Mouse (Mus musculus): ENCODE measurements at regions not wholly inside any gene's neighbourhood (a gene's known extent, or its start where the extent isn't known, plus 50 kb on each side); places are given as distances from the start of the nearest gene placed in this dataset.

DNA sequence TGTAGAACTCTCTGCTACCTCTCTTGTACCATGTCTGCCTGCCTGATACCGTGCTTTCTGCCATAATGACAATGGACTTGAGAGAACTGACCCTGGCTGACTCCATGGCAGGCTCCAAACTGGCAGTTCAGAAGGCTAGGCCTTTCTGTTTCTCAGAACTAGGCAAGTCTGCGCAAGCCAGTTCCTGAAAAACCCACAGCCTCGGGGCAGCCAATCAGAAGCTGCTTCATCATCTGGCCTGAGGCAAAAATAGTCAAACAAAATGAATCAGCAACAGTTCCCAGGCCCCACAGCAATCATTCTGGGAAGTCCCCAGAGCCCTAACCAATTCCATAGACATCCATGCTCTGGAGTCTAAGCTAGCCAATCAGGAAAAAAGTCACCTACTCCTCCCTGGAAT, 284.5 kb downstream of the Olfr1505 start:
- no peak for DNase-seq

DNA sequence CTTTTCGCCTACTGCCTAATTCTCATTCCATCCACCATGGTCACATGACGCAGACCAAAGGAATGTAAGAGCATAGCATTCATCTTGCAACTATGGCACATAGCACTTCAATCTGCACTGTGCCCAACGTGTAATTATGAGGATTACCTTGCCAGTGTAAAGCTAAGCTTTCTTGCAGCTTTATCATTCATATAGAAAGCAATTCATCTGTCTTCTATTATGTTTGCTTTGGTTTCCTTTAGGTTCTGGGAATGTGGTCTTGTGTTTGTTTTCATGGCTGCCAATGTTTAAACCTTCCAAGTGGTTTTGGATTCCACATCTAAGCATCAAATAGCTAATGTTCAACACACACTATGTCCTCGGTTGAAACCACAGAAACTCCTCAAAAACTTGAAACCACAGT, 307.2 kb downstream of the Olfr1505 start:
- DNase-seq = no peak

DNA sequence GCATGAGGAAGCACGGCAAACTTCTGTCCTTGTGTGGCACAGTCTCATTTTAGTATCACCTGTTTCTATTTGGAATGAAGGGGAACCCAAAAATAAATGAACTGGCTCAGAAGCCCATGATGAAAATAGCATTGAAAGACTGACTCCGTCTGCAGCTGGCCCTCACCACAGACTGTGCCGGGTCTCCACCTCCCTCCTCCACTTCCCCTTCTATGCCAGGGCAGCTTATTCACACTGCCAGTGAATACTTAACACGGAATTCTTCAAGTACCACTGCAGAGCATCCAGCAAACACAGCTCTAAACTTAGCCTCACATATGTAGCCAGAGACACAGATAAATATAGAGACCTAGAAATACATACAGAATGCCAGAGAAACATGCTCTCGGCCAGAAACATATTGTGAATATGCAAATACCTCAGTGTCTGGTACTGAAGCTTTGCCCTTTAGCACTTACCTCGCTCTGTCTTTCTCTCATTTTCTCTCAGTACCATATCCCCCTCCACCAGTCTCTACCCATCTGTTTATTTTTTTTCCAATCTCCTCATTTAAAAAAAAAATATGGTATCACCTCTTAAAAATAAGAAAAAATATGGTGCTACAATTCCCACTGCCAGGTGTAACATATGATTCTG, 311.8 kb downstream of the Olfr1505 start:
- no peak for DNase-seq

DNA sequence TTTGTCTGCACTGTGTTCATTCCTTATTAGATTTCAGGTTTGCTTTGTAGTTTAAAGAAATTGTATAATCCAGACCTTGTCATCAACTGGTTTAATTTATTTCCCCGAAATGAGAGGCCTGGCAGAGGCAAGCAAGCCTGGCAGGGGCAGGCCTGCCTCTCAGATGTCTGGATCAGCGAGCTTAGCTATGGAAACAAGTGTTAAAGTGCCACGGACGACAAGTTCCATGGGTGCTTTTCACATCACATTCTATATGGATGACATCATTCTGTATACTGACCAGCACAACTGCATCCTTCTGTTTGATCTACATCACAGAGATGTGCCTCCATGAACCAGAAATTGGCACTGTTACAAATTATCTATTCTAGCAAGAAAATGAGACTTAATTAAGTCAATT, 312.5 kb downstream of the Olfr1505 start:
- no peak for DNase-seq

DNA sequence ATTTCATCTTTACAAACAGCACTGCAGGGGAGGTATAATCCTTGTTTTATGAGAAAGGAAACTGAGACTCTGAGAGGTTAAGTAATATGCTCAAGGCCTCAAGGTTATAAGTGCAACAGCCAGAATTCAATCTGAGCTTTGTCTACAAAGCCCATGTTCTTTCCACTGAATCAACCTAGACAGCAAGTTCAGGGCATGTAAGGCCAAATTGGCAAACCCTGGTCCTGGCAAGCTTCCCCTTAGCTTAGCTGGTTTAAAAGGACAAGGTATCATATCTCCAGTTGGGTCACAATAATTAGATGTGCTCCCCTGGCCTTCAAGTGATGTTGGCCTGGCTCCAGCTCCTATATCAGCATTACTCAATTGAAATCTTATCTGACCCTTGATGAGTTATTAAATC, 313.2 kb downstream of the Olfr1505 start:
- DNase-seq = no peak

DNA sequence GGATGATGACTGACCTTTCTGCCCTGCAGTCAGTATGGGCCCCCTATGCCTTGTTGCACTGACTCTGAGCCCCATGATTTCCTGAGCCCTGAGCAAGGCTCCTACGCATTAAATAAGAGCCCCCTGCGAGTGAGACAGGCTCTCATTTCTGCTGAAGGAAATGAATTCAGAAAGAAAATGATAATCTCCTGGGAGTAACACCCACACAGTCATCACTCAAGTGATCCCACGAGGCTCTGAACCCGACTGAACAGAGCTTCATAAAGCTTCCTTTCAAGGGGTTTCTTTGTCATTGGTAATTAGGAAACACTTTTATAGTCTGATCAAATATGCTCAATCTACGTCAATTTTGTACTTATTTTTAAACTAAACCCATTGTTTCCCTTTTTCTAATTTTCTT, 330.2 kb downstream of the Olfr1505 start:
- no peak for DNase-seq

DNA sequence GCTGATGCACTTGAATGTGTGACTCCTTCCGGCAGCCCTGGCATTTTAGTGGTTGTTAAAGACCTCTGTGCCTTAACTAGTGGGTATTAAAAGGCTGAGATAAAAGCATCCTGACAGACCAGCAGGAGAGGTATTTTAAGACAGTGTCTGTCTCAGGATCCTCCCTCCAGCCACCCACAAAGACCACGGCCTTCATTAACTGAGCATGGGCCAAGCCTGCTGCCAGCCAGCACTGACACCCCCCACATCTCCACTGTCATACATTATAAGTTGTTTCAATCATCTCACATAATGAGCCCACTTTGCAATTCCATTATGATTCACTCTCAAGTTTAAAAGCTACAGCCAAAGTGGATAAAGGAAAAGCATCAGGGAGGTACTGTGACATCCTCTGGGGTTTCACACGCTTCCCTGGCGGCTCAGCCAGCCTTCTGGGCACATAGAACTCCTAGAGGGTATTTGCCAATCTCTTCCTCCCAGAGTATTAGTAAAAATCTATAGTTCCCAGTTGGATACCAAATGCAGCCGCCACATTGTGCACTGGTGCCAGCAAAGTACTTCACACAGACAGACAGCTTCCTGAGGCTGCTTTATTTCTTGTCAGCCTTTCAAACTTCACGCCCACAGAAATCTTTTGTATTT, 333.8 kb downstream of the Olfr1505 start:
- peak; percentile 21 for DNase-seq

DNA sequence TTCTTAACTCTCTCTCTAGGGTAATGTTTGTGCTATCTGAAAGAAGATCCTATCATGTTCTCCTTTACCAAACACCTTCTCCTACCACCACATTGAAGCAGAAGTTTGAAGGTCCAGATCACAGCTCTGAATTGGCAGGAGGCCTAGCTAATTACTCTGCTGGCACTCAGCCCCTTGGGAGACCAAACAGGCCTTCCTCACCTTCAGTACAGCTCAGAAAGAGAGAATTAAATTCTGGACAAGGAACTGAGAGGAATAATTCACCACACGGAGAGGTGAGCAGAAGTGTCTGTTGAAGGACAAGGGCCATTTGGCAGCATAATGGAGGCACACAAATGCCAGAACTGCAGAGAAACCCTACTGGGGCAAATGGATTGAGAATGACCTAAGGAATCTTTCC, 334.6 kb downstream of the Olfr1505 start:
- DNase-seq = peak; percentile 74

DNA sequence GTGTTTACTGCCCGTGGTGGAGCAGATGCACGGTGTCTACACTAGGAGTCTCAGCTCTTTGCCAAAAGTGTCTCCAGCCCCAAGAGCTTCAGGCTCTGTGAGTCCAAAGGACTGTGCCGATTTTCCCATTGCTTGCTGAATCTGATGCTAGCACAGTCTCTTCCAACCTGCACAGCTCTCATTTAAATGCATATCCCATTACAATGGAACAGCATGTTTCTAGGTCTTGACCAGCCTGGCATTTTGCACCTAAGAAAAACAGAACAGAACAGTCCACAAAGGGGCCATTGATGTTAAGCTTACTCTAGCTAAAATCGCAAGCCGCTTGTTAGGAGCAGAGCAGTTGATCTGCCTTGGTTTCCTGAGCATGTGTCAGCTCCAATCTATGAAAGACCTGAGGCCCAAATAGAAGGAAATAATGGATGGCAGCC, 339.2 kb downstream of the Tle4 start:
- DNase-seq = no peak

DNA sequence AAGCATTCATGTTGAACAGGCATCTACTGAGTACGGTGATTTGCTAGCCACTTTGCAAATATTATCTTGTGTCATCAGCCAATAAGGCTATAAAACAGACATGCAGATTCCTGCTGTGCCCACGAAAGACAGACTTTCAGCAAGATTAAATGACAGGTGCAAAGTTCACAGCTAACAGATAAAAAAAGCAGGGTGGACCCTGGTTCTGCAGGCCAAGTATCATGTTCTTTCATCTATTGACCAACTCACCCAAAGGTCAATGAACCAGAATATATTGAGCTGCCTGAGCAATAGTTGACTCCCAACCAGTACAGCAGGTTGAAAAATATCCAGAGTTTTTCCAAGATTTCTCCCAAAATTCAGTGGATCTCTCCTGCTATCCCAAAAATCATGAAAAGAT, 338.6 kb downstream of the Tle4 start:
- DNase-seq = no peak

DNA sequence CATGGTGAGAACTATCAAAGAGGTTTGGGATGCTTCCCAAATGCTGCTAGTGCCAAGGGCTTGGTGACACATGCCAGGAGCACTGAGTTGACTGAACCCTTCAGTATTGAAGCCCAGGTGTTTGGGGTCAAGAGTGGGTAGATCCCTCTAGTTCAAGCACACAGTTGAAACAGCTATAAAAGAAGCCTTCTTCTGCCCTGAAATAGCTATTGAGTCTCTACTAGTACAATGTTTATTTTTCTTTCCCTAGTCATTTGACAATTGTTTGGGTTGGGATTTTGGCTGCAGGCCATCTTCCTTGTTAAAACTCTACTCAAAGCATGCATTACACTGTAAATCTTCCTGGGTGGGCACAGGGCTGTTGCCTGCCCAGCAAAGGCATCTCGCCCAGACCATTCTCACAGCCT, 308.5 kb downstream of the Tle4 start:
- DNase-seq = no peak

DNA sequence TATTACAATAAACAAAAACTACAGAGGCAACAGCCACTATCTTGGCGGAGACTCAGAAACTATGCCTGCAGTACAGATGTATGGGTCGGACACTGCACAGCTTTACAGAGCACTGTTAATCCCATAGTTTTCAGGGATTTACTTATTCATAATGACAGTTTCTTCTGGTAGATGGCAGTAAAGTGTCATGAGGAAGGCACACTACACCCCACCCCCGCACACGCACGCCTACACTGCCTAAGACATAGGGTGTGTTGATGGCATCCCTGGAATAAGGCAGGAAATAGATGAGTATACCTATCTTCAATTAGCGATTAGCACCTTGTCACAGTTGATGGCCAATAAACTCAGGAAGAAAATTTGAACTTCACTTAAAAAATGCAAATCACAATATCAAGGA, 306.9 kb downstream of the Tle4 start:
- DNase-seq = no peak

DNA sequence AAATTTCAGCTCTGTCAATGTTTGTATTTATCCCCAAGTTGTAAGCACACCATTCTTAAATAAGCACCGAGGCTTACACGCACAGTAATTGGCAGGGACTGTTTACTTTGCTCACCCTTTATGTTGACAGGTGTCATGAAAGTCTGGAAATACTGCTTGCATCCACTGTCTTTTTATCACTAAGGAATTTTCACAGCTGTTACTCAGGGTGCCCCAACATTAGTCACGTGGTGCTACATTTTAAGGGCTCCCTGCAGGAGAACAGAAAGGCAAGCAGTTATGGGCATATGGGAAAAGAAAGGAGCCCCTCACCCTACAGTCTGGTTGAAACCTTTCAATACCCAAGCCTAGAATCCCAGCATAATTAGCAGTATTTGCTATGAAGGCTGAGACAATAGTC, 304.7 kb downstream of the Tle4 start:
- DNase-seq = no peak

DNA sequence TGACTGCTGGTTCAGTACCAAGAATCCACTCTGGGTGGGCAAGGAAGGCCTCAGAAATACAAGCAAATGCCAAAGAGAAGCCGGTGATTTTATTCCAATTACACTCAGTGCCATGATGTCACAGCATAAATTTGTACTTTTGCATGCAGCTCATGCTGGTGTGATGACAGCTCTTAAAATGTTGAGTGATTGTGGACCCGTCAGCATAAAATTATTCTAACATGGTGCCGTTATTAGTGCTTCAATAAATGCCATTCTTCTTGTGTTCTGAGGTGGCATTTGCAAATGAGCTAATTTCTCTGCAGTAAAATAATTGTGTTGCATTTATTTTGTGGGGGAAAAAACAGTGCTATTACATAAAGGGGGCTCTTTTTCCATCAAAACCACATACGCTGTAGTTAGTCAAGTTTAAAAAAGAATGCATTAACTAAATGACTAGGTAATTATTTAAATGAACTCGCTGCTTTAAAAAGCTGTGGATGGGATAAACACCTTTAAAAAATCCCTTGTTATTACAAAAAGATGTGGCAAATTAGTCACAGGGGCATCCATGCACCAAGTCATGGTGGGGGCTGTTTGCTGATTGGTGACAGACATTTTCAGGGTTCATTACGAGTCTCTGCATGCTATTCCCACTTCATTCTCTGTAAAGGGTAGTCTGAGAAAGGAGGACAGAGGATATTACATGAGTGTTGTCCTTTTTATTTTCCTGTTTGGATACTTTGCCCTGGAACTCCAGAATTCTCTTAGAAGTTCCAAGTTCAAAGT, 296.5 kb downstream of the Tle4 start:
- DNase-seq = no peak

DNA sequence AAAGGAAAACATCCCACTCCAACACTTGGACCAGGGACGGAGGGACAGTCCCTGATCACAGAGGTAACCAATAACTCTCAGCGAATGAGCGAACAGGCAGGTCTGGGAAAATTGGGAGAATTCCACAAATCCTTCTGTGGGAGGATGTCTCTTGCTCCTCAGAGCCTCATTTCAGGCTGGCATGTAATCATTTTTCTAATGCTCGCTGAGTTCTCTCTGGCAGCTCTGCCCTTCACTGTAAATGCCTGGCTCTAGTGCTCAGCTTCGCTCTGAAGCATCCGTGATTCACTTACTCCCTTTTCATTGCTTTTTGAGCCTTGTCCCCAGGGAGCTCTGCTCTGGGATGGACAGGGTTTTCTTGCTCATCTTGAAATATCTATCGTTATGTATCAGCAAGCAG, 283.6 kb downstream of the Tle4 start:
- DNase-seq = no peak

DNA sequence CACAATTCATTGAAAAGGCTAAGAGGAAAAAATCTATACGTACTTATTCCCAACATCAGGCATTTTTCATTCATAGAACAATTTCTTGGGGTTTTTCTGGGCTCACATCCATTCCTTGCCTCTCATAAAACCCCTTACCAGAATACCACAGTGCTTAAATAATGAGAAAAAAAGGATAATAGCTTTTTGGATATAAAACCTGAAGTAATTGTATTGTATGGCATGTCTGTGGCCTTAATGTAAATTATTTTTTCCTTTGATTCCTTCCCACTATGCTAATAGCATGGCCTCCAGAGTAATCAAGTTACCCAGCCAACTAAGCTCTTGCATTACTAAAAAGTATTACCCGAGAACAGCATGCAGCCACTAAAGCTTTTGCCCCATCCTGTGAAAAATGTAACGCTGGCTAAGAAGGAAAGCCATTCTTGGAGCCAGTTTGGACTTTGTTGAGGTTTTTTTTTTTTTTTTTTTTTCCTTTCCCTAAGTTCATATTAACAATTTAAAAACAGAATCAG, 278.1 kb downstream of the Tle4 start:
- DNase-seq = no peak

DNA sequence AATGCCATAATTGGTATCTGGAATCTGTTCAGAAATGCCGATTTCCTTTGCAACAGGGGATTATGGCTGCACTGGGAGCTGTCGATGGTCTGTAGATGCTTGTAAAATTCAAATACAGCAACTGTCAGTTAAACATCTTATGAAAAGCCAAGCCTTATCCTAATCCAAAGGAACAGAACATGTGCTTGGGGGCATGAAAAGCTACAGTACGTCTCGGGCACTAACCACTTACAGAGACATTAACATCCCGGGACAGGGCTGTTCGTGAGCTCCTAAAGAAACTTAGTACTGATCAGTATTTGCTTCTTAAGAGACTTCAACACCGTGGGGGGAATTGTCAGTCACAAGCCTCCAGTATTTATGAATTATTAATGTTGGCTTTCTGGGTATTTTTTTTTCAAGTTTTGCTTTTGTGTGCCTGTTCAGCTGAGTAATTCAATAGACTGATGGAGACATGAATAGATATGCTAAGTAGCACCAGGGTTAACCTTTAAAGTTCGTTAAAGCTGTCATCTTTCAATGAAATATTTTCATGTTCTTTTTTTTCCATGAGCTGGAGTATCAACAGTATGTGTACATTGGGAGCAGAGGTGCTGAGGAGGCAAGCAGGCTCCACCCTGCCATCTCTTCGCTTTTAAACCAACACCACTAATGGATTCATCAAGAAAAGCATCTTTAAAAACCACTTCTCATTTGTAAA, 272.3 kb downstream of the Tle4 start:
- DNase-seq = no peak

DNA sequence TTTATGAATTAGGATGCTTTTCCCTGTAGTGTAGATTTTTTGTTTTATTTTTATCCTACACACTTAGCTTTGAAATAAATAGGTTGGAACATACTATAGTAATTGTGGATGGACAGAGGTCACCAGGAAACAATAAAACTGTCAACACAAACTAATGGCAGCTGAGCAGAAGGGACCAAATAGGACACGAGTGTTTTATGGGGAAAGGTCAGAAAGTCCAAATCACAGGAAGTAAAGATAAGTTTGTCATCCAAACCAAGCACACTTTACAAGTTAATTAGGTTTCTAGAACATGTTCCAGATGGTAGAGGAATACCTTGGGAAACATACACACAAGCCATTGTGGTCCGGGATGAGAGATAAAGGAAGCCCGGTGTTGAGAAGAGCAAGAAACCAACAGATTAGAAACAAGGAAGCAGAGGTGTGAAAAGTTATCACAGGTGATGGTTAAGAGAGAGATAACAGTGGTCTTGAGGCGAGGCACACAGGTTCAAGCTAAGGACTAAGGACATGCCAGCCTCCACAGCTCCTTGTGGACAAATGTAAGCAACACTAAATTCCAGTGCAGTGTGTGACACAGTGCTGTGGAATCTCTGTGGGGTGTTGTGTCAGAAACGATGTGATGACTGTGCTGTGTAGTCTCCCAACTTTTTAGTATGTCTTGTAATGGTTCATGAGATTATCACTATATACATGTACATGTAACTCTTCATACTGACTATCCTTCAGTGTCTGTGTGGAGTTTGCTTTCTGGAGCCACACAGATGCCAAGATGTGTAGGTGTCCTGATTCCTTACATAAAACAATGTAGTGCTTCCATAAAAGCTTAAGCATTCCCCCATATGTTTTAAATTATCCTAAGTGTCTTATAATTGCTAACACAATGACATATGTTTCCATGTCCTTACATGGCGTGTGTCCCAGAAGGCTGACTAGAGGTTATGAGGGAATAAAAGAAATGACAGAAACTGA, 264.5 kb downstream of the Tle4 start:
- DNase-seq = no peak

DNA sequence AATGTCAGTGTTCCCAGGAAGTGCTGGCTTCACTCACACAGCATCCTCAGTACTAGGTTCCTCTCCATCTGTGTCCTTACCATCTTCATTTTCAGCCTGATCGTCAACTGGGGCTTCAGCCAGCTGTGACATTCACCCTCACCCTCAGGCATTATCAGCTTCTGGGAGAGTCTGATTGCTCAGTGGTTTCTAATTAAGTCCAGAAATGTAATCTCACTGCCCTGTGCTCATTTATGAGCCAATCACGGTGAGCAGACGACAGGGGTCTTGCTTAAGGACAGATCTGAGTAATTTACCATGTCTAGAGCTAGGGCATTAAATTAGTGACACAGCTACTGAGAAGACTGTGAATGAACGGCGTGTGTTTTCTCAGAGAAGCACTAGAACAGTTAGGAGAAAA, 260.8 kb downstream of the Tle4 start:
- peak; percentile 7 for DNase-seq

DNA sequence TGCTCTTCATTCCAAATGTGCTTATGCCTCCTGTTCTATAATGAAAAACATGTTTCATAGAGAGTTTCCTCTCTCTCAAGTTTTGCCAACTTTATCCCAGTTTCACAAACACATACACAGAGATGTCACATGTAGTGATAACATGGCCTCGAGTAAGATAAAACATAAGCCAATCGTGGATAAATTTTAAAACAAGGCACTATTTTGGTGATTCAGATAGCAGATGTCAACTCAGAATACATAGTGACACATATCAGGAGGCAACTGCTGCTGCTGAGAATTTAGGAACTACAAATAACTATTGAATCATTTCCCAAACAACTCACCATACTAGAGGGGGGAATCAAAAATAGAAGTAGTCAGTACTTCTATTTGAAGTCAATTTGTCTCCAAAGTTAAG, 257.1 kb downstream of the Tle4 start:
- DNase-seq = no peak

DNA sequence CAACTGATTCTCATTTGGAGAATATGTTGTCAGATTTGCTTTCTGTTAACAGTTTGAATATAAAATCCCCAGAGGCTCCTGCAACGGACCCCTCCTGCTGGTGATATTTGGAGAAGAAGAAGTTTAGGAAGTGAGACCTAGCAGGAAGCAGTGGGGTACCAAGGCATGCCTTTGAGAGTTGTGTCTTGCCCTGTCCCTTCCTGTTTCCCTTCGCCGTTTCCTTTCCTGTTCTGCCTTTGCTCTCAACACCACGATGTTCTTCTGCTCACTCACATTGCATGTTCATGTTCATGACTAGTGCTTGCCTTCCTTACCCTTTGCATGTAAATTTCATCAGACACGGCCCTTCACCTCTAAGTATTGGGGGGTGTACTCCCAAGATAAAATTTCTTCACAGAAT, 254.0 kb downstream of the Tle4 start:
- no peak for DNase-seq

DNA sequence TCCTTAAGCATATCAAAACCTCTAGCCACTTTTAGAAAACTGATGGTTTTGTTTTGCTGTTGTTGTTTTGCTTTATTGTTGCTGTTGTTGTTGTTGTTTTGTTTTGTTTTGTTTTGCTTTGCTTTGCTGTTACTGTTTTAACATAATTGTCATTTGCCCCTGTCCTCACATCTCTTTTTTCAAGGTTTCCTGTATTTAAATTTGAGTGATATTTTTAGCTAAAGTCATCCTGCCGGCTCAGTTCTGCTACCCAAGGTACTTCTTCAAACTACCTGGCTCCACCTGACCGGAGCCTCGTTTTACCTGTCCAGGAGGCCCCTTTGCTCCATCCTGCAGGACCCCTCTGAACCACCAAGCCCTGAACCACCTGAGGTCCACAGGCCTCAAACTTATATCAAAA, 253.4 kb downstream of the Tle4 start:
- no peak for DNase-seq
